Mouse (Mus musculus): ENCODE measurements around the gene Nxnl1.

The Nxnl1 gene

DNA sequence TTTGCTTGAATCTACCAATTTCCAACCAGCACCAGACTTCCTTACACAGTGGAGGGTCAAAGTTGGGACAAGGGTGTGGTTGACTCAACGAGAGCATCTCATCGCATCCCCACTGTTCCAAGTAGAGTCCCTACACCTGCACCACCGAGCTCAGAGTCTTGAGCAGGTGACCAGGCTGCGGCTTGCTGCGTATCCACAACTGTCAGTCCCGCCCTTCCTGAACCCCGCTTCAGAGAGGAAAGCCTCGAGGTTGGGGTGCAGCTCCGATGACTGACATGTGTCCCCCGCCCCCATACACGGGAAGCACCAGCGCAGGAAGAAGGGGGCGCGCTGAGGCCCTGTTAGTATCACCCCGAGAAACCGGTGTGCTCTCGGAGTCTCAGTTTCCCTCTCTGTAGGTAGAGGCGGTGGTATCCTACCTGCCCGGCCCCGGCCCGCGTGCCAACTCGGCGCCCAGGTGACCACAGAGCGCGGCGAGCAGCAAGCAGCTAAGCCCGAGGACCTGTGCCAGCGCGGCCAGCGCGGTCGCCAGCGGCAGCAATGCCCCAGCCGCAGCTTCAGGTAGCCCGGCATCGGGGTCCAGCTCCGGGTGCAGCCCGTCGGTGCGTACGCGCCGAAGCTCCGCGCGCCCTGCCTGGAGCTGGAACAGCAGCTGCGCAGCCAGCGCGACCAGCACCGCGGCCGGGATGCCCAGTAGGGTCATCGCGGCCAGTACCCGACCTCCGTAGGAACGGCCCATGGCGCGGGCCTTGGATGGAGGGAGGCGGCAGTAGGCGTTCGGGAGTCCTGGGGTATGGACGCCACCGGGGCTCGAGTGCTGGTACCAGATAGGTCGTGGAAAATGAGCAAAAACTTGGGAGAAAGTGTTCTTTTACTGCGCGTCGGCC is 8.1 kb downstream of the Nxnl1 start, which contains the start of gene Tmem221:
Gene Tmem221, minus strand, starts transcription at position 801 of the 887 bp plus-strand sequence.
- H3K9me3 ChIP-seq (ENCODE audit: low read length) = no peaks in the 10 kb centered on the region
- TF ChIP-seq NANOG (IDR thresholded peaks at IDR 0.05; ENCODE audit: borderline replicate concordance, low read length) = no peak
- TF ChIP-seq CTCF (conservative IDR thresholded peaks at IDR 0.05; ENCODE audit: low read length) = no peak
- TF ChIP-seq POU5F1 (IDR thresholded peaks at IDR 0.05; ENCODE audit: borderline replicate concordance, low read length) = no peak
- peak within 1 kb of the TSS; percentile 85 for H3K4me3 ChIP-seq (replicated peaks; ENCODE audit: low read length)
- peaks cover 37% of the 10 kb centered on the region for H3K4me1 ChIP-seq (replicated peaks; ENCODE audit: low read depth, low read length)
- peaks cover 73% of the 10 kb centered on the region for H3K27me3 ChIP-seq (ENCODE audit: insufficient read depth, low read length)
- no peaks in the 10 kb centered on the region for H3K36me3 ChIP-seq (ENCODE audit: insufficient read depth, low read length)

DNA sequence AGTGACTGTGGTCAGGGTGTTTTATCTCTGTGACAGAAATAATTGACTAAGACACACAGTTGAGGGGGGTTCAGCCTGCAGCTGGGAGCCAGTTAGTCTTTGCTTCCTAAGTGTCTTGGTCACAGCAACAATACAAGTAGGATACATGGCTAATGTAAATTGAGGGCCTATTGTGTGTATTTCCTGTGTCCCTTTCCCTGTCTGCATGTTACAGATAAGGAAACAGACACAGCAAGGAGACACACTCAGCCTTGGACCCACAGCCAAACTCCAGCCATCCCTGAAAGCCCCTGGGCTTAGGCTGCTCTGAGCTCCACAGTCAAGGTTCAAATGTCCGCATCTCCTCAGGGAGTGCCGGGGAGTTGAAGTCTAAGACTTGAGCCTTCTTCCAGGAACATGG is 11.8 kb downstream of the Nxnl1 start:
- Histone ChIP-seq H3K4me3 (replicated peaks; ENCODE audit: low read length) (no peak overlapping the region), H3K9me3 (ENCODE audit: low read length) (no peaks in the 10 kb centered on the region), H3K4me1 (replicated peaks; ENCODE audit: low read depth, low read length) (peaks cover 30% of the 10 kb centered on the region), H3K36me3 (ENCODE audit: insufficient read depth, low read length) (no peaks in the 10 kb centered on the region), H3K27me3 (ENCODE audit: insufficient read depth, low read length) (peaks cover 48% of the 10 kb centered on the region)
- TF ChIP-seq CTCF (conservative IDR thresholded peaks at IDR 0.05; ENCODE audit: low read length) = no peak
- TF ChIP-seq POU5F1 (IDR thresholded peaks at IDR 0.05; ENCODE audit: borderline replicate concordance, low read length) = no peak
- no peak for TF ChIP-seq NANOG (IDR thresholded peaks at IDR 0.05; ENCODE audit: borderline replicate concordance, low read length)

DNA sequence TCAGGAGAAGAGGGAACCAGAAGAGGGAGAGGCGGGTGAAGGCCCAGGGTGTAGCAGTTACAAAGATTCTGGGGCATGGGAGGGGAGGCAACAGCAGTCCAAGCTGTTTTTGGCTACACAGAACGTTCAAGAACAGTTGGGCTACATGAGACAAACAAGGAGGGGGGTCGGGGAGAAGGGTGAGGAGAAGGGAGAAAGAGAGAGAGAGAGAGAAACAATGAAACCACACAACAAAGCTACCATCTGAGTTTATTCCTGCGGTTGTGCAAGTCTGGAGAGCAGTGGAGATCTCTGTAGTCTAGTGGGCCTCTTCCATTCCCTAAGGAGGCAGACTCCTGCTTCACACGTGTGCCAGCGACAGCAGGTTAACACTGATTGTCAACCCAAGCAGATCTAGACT is 12.4 kb downstream of the Nxnl1 start:
- Histone ChIP-seq H3K4me1 (replicated peaks; ENCODE audit: low read depth, low read length) (peaks cover 25% of the 10 kb centered on the region), H3K36me3 (ENCODE audit: insufficient read depth, low read length) (no peaks in the 10 kb centered on the region), H3K4me3 (replicated peaks; ENCODE audit: low read length) (no peak overlapping the region), H3K9me3 (ENCODE audit: low read length) (no peaks in the 10 kb centered on the region), H3K27me3 (ENCODE audit: insufficient read depth, low read length) (peaks cover 48% of the 10 kb centered on the region)
- TF ChIP-seq POU5F1 (IDR thresholded peaks at IDR 0.05; ENCODE audit: borderline replicate concordance, low read length) (no peak), NANOG (IDR thresholded peaks at IDR 0.05; ENCODE audit: borderline replicate concordance, low read length) (no peak), CTCF (conservative IDR thresholded peaks at IDR 0.05; ENCODE audit: low read length) (no peak)

DNA sequence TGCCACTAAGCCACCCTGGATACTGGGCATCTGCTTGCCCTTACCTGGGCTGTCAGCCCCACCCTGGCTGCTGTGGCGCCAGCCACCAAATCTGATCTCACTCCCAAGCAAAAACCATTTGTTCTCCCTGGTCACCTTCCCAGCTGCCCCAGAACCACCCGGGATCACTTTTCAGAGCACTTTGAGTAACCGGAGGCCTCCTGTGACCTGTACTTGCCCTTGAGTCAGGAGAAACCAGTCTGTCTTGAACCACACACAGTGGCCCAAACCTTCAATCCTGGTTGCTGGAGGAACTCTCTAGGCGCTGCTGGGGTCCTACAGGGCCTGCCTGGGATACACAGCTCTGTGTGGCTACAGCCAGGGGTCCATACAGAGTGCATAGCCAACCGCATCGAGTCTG is 13.6 kb downstream of the Nxnl1 start:
- Histone ChIP-seq H3K4me3 (replicated peaks; ENCODE audit: low read length) (no peak overlapping the region), H3K36me3 (ENCODE audit: insufficient read depth, low read length) (peaks cover 10% of the 10 kb centered on the region), H3K27me3 (ENCODE audit: insufficient read depth, low read length) (peaks cover 38% of the 10 kb centered on the region), H3K4me1 (replicated peaks; ENCODE audit: low read depth, low read length) (peaks cover 23% of the 10 kb centered on the region), H3K9me3 (ENCODE audit: low read length) (no peaks in the 10 kb centered on the region)
- TF ChIP-seq CTCF (conservative IDR thresholded peaks at IDR 0.05; ENCODE audit: low read length) (no peak), POU5F1 (IDR thresholded peaks at IDR 0.05; ENCODE audit: borderline replicate concordance, low read length) (no peak), NANOG (IDR thresholded peaks at IDR 0.05; ENCODE audit: borderline replicate concordance, low read length) (no peak)

DNA sequence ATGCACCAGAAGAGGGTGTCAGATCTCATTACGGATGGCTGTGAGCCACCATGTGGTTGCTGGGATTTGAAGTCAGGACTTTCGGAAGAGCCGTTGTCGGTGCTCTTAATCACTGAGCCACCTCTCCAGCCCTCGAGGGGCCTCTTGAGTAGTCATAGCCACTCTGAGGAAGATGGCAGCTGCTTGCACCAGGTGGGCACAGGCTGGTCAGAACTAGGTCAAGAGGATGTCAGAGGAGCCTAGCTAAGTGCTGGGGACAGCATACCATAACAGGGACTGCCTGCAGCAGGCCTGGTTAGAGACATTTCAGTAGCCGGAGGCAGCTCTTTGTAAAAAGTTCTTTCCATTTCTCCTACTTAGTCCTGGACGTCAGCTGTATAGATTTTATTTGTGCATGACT is 15.6 kb downstream of the Nxnl1 start:
- Histone ChIP-seq H3K9me3 (ENCODE audit: low read length) (no peaks in the 10 kb centered on the region), H3K36me3 (ENCODE audit: insufficient read depth, low read length) (peaks cover 29% of the 10 kb centered on the region), H3K27me3 (ENCODE audit: insufficient read depth, low read length) (peaks cover 18% of the 10 kb centered on the region), H3K4me3 (replicated peaks; ENCODE audit: low read length) (no peak overlapping the region), H3K4me1 (replicated peaks; ENCODE audit: low read depth, low read length) (peaks cover 26% of the 10 kb centered on the region)
- TF ChIP-seq POU5F1 (IDR thresholded peaks at IDR 0.05; ENCODE audit: borderline replicate concordance, low read length) = no peak
- TF ChIP-seq NANOG (IDR thresholded peaks at IDR 0.05; ENCODE audit: borderline replicate concordance, low read length) = no peak
- TF ChIP-seq CTCF (conservative IDR thresholded peaks at IDR 0.05; ENCODE audit: low read length) = no peak

DNA sequence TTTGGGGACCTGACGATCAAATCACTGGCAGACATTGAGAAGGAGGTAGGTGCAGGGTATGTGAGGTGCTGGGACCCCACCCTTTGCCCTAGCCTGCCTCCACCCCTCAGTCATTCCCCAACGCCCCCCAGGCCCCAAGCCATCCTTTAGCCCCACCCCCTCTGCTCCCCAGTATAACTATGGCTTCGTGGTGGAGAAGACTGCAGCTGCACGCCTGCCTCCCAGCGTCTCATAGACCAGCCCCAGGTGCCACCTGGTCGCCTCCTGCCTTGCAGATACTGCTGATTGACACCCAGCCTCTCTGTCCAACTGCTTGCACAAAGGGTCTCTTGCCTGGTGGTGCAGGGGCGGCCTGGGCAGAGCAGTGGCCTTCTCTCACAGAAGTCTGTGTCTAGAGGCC is 18.8 kb downstream of the Nxnl1 start:
- TF ChIP-seq NANOG (IDR thresholded peaks at IDR 0.05; ENCODE audit: borderline replicate concordance, low read length) = no peak
- TF ChIP-seq CTCF (conservative IDR thresholded peaks at IDR 0.05; ENCODE audit: low read length) = no peak
- TF ChIP-seq POU5F1 (IDR thresholded peaks at IDR 0.05; ENCODE audit: borderline replicate concordance, low read length) = no peak
- Histone ChIP-seq H3K27me3 (ENCODE audit: insufficient read depth, low read length) (0 out of 2 replicates have a peak, but pooled peaks cover under 1% of the 10 kb centered on the region), H3K4me1 (replicated peaks; ENCODE audit: low read depth, low read length) (peaks cover 25% of the 10 kb centered on the region), H3K9me3 (ENCODE audit: low read length) (no peaks in the 10 kb centered on the region), H3K4me3 (replicated peaks; ENCODE audit: low read length) (no peak overlapping the region), H3K36me3 (ENCODE audit: insufficient read depth, low read length) (peaks cover 40% of the 10 kb centered on the region)

DNA sequence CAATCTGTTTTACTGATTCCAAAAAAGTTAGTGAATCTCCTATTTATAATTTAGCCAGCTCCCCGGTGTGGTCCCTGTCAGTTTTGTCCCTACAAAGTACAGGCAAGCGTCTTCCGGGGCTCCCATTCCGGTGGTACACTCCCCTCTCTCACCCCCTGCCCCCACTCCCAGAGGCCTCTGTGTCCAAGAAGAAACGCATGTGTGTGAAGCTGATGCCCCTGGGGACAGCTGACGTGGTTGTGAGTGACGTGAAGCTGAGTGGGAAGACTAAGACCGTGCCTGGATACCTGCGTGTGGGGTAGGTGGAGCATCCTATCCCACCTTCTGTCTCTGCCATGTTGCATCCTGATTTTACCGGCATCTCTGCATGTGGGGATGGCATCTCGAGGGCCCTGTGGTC is 21.3 kb downstream of the Nxnl1 start:
- peaks cover 40% of the 10 kb centered on the region for H3K36me3 ChIP-seq (ENCODE audit: insufficient read depth, low read length)
- no peaks in the 10 kb centered on the region for H3K9me3 ChIP-seq (ENCODE audit: low read length)
- peaks cover 27% of the 10 kb centered on the region for H3K4me1 ChIP-seq (replicated peaks; ENCODE audit: low read depth, low read length)
- no peak overlapping the region for H3K4me3 ChIP-seq (replicated peaks; ENCODE audit: low read length)
- H3K27me3 ChIP-seq (ENCODE audit: insufficient read depth, low read length) = peaks cover 9% of the 10 kb centered on the region; the same call in 1 of the 2 replicates
- TF ChIP-seq POU5F1 (IDR thresholded peaks at IDR 0.05; ENCODE audit: borderline replicate concordance, low read length) (no peak), NANOG (IDR thresholded peaks at IDR 0.05; ENCODE audit: borderline replicate concordance, low read length) (no peak), CTCF (conservative IDR thresholded peaks at IDR 0.05; ENCODE audit: low read length) (no peak)

DNA sequence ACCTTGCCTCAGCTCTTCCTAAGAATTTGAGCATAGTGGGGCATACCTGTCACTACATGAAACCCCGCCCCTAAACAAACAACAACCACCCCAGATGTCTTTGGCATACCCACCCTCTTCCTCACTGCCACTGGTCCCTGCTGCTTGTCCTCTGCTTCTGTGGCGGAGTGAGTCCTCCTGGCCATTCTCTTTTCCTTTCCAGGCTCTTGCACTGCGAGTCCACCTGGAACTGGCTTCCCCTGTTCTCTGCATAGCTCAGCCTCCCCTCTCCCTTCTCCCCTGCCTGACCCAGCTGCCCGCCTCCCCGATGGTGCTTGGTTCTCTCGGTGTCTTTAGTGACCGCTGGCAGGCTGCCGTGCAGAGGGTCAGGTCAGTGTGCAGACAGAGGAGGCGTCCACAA is 22.6 kb downstream of the Nxnl1 start:
- Histone ChIP-seq H3K9me3 (ENCODE audit: low read length) (no peaks in the 10 kb centered on the region), H3K27me3 (ENCODE audit: insufficient read depth, low read length) (peaks cover 18% of the 10 kb centered on the region), H3K4me1 (replicated peaks; ENCODE audit: low read depth, low read length) (peaks cover 25% of the 10 kb centered on the region), H3K4me3 (replicated peaks; ENCODE audit: low read length) (peak overlapping the region; percentile 97), H3K36me3 (ENCODE audit: insufficient read depth, low read length) (peaks cover 38% of the 10 kb centered on the region)
- TF ChIP-seq CTCF (conservative IDR thresholded peaks at IDR 0.05; ENCODE audit: low read length) (no peak), POU5F1 (IDR thresholded peaks at IDR 0.05; ENCODE audit: borderline replicate concordance, low read length) (no peak), NANOG (IDR thresholded peaks at IDR 0.05; ENCODE audit: borderline replicate concordance, low read length) (no peak)
